Mouse (Mus musculus) forebrain, embryonic 14.5 days (tissue): ENCODE data around the gene Armc10. TPM values are rescaled to one million over a fixed set of nuclear protein-coding genes. Genes with fewer than 3 reads are reported as not detected.

Experiments
- ATAC-seq: fragments of 200-750 bp; cut with Nextera tagmentation; 2 replicates; pipeline ENCODE4 v1.8.0; 2017; ENCODE audit warnings: mild to moderate bottlenecking, moderate library complexity
- DNase-seq: peaks from one replicate; pipeline ENCODE4 v3.0.0-alpha.2; 2015; ENCODE audit warnings: low spot score
- H3K27ac ChIP-seq: fragments of 300-500 bp; sonication (generic); 2 replicates; pipeline ENCODE4 v1.5.1; 2014; ENCODE audit warnings: low read depth, mild to moderate bottlenecking, control low read depth, low read length, moderate library complexity
- H3K27me3 ChIP-seq: fragments of 300-500 bp; sonication (generic); replicated peaks from 2 replicates; pipeline ENCODE4 v1.6.1; 2014; ENCODE audit warnings: low read length, control low read depth, mixed read lengths; ENCODE audit not compliant: control insufficient read depth, insufficient read depth
- H3K36me3 ChIP-seq: fragments of 300-500 bp; sonication (generic); 2 replicates; pipeline ENCODE4 v1.6.1; 2014; ENCODE audit warnings: low read length, control low read depth; ENCODE audit not compliant: control insufficient read depth, insufficient read depth
- H3K4me1 ChIP-seq: fragments of 300-500 bp; sonication (generic); 2 replicates; pipeline ENCODE4 v1.6.1; 2014; ENCODE audit warnings: antibody characterized with exemption, low read length, control low read depth; ENCODE audit not compliant: control insufficient read depth, insufficient read depth
- H3K4me2 ChIP-seq: fragments of 300-500 bp; sonication (generic); 2 replicates; pipeline ENCODE4 v1.6.1; 2014; ENCODE audit warnings: mild to moderate bottlenecking, control low read depth, low read length
- H3K4me3 ChIP-seq: fragments of 300-500 bp; sonication (generic); 2 replicates; pipeline ENCODE4 v1.5.1; 2014; ENCODE audit warnings: low read depth, low read length, control low read depth
- H3K9ac ChIP-seq: fragments of 300-500 bp; sonication (generic); 2 replicates; pipeline ENCODE4 v1.6.1; 2014; ENCODE audit warnings: mild to moderate bottlenecking, low read length, control low read depth, moderate library complexity
- H3K9me3 ChIP-seq: fragments of 300-500 bp; sonication (generic); replicated peaks from 2 replicates; pipeline ENCODE4 v1.6.1; 2016; ENCODE audit warnings: low read length, control low read depth, mixed read lengths; ENCODE audit not compliant: control insufficient read depth
- WGBS: fragments of 180-500 bp; shearing (Covaris S2); extraction: QIAGEN DNeasy Blood & Tissue Kit; methylation state at CpG from one replicate; pipeline ENCODE4 v1.1.7; 2014; 5-methylcytosine and 5-hydroxymethylcytosine counted together
- polyA plus RNA-seq: library from polyadenylated mRNA; unstranded; fragments of >200 nt; fragmentation: Nextera tagmentation; extraction: Ambion mirVana; gene quantifications from 2 replicates; pipeline ENCODE4 v1.2.1, GENCODE M21; 2014

Armc10 gene
- polyA plus RNA-seq, 1 experiment from 2014 or later = 93.3 TPM

DNA sequence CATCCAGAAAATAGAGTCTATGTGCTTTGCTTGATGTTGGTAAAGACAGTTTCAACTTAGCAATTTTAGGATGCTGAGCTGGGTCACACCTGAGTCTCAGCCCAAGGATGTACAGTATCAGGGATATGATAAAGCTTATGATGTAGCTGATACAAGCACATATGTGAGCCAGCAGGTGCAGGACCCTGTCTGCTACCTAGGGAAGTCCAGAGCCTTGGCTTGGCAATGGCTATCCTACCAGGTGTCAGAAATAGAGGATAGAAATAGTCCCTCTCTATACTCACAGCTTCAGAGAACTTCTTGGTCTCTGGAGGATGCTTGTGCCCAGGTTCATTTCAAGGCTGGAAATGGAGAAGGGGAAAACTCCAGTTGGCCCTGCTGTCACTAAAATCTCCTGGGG lies 19.7 kb upstream of the Armc10 start:
- Histone ChIP-seq H3K9ac (no peak overlapping the region), H3K9me3 (no peaks in the 10 kb centered on the region), H3K27ac (no peak overlapping the region), H3K4me3 (no peak overlapping the region), H3K4me2 (no peak overlapping the region), H3K36me3 (no peaks in the 10 kb centered on the region), H3K4me1 (no peaks in the 10 kb centered on the region), H3K27me3 (no peaks in the 10 kb centered on the region)
- DNase-seq (no peak), ATAC-seq (no peak)

DNA sequence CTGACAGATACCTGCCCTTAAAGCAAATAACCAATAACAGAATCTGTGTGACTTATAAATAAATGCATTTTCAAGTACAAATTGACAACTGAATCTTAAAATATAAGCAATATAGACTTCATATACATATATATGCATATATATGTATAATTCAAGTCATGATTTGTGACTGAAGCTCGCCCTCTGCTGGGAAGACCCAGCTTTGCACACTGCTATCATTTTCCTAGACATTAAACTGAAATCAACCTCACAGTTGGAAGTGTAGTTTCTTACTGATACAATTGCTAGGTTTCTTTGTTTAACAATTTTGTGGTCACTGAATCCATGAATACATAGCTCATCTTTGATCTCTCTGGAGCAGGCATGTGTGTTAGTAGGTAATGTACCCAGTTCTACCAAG lies 4.7 kb upstream of the Armc10 start:
- no peak overlapping the region for H3K9ac ChIP-seq
- WGBS = 4% methylated on average over 1 of the region's 1 CpGs
- no peaks in the 10 kb centered on the region for H3K4me1 ChIP-seq
- DNase-seq = peak; percentile 68
- H3K9me3 ChIP-seq = no peaks in the 10 kb centered on the region
- H3K27me3 ChIP-seq = no peaks in the 10 kb centered on the region
- H3K36me3 ChIP-seq = no peaks in the 10 kb centered on the region
- no peak overlapping the region for H3K4me2 ChIP-seq
- no peak overlapping the region for H3K27ac ChIP-seq
- no peak for ATAC-seq
- no peak overlapping the region for H3K4me3 ChIP-seq

DNA sequence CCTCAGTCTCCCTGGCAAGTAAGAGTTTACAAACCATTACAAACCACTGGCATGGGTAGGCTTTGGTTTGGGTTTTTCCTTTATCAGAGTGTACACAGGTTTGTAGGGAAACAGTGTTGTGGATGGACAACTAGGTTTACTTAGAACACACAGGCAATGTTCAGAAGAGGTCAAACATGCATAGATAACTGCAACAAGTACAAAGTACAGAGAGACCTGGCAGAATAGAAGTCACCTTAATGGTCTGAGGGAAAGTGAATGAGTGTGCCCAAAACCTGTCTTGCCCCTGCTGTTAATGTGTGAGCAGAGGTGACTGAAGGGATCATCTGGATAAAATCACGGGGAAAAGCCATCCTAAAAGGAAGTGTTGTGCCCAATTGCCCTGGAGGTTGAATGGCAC lies 2.0 kb upstream of the Armc10 start:
- DNase-seq (no peak), ATAC-seq (no peak)
- no peak overlapping the region for H3K4me2 ChIP-seq
- H3K9me3 ChIP-seq = no peaks in the 10 kb centered on the region
- no peak overlapping the region for H3K4me3 ChIP-seq
- no peak overlapping the region for H3K27ac ChIP-seq
- no peaks in the 10 kb centered on the region for H3K27me3 ChIP-seq
- H3K9ac ChIP-seq = no peak overlapping the region
- peaks cover 6% of the 10 kb centered on the region for H3K36me3 ChIP-seq
- peaks cover 9% of the 10 kb centered on the region for H3K4me1 ChIP-seq
- WGBS = 35% methylated on average over 1 of the region's 1 CpGs

DNA sequence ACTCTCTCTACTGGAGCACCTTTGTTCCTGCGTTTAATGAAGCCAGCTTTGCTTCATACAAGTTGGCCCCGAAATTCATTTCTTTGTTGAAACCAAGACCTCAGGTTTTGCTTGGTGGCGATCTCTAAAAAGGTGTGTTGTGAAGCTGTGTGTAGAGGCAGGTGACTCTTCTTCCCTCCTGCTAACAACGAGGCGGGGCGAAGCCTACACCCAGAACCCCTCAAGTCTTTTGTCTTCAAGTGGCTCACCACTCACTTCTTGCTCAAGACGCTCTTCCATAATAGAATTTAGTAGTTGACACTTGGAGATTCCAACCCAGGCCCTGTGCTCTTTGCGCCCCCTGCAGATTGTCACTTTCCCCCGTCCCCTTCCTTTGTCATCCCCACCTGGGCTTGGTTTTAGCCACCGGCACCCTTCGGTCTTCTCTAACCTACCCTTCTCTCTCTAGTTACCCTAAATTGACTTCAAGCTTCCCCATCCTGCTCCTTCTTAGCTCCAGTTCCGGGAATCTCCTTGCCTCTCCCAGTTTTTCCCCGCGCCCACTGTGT lies 648 bp upstream of the Armc10 start:
- WGBS = 15% methylated on average over 14 of the region's 14 CpGs
- Histone ChIP-seq H3K27me3 (no peaks in the 10 kb centered on the region), H3K27ac (peak overlapping the region; percentile 49; the same call in 1 of the 2 replicates), H3K4me1 (peaks cover 9% of the 10 kb centered on the region), H3K36me3 (peaks cover 20% of the 10 kb centered on the region), H3K4me2 (peak overlapping the region; percentile 83), H3K9me3 (no peaks in the 10 kb centered on the region), H3K9ac (peak overlapping the region; percentile 44; the same call in 1 of the 2 replicates), H3K4me3 (peak overlapping the region; percentile 82)
- ATAC-seq = peak; percentile 10
- no peak for DNase-seq

DNA sequence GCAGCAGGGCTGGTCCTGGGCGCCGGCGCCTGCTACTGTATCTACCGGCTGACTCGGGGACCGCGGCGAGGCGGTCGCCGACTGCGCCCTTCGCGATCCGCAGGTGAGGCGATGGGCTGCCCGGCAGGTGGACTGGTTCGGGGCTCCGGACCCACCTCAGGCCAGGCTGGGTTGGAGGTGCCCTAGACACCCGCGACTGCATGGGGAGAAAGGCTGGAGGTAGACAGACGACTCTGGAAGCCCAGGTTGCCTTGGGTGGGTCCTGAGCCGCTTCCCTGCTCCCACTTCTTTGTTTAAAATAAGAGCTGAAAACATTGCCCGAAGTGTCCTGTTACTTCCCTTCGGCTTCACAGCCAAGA lies 499 bp downstream of the Armc10 start:
- no peak for ATAC-seq
- peaks cover 9% of the 10 kb centered on the region for H3K4me1 ChIP-seq
- H3K27me3 ChIP-seq = no peaks in the 10 kb centered on the region
- under 1% methylated on average over 20 of the region's 25 CpGs for WGBS
- H3K9me3 ChIP-seq = no peaks in the 10 kb centered on the region
- peaks cover 31% of the 10 kb centered on the region for H3K36me3 ChIP-seq
- peak; percentile 31 for DNase-seq
- H3K4me2 ChIP-seq = peak overlapping the region; percentile 83
- H3K4me3 ChIP-seq = peak overlapping the region; percentile 82
- H3K27ac ChIP-seq = peak overlapping the region; percentile 92
- peak overlapping the region; percentile 94 for H3K9ac ChIP-seq

DNA sequence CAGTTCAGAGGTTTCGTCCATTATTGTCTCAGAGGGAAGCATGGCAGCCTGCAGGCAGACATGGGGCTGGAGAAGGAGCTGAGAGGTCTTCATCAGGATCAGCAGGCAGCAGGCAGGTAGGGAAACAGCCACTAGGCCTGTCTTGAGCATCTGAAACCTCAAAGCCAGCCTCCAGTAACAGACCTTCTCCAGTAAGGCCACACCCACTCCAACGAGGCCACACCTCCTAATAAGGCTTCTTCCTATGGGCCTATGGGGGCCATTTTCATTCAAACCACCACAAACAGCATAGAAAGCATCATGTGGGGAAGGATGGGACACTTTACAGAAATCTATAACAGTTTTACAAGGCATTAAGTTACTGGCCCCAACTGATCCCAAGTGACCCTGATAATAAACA lies 5.1 kb downstream of the Armc10 start:
- DNase-seq = no peak
- Histone ChIP-seq H3K4me1 (peaks cover 9% of the 10 kb centered on the region), H3K4me3 (no peak overlapping the region), H3K9me3 (no peaks in the 10 kb centered on the region), H3K27me3 (no peaks in the 10 kb centered on the region), H3K9ac (no peak overlapping the region), H3K27ac (no peak overlapping the region), H3K4me2 (no peak overlapping the region), H3K36me3 (peaks cover 66% of the 10 kb centered on the region)
- 81% methylated on average over 2 of the region's 2 CpGs for WGBS
- ATAC-seq = no peak

DNA sequence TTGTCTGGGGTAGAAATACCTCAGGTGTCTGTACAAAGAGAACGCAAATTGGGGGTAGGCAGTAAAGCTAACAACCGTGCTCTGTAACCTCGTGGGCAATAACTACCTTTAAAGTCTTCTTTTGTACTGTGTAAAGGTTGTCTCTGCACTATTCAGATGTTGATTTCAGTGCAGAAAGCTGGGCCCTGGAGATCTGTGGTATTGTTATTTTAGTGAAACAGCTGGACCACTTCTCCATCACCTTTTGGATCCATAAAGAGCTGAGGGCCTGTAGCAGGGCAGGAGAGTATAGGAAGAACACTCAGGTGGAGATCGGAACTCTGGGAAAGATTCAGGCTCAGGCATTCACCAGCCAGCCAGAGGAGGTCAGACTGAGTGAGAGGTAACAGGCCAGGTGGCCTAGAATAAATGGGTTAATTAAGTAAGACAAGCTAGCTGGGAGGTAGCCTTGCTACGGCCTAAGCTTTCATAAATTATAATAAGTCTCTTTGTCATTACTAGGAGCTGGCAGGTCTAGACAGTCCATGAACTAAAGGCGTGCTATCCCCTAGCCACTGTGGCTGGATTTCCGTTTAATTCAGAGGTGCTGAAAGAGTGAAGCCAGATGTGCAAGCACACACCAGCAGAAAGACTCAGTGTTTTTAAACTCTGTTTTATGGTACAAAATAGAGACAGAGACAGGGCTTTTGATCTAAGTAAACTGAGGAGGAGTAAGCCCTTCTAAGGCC lies 6.4 kb downstream of the Armc10 start:
- Histone ChIP-seq H3K27me3 (no peaks in the 10 kb centered on the region), H3K36me3 (peaks cover 72% of the 10 kb centered on the region), H3K9ac (no peak overlapping the region), H3K4me1 (peaks cover 5% of the 10 kb centered on the region), H3K4me2 (no peak overlapping the region), H3K4me3 (no peak overlapping the region), H3K9me3 (no peaks in the 10 kb centered on the region), H3K27ac (no peak overlapping the region)
- WGBS = 83% methylated on average over 7 of the region's 7 CpGs
- no peak for ATAC-seq
- no peak for DNase-seq

DNA sequence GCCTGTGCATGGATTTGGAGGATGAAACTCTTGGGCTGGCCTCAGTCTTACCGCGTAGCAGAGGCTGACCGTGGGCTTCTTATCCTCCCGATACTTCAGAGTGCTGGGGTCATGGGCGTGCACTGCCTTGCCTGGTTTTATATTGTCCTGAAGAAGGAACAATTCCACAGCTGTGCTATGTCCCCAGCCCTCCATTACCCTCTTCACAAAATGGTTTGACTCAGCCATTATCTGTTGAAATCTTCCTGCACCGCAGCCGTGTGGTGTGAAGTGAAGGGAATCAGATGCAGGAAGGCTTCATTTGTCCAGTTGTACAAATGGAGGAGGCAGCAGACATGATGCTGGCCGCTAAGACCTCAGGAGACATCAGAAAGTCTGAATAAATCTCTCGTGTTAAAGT lies 11.3 kb downstream of the Armc10 start:
- H3K4me2 ChIP-seq = no peak overlapping the region
- no peaks in the 10 kb centered on the region for H3K9me3 ChIP-seq
- H3K27me3 ChIP-seq = no peaks in the 10 kb centered on the region
- no peak overlapping the region for H3K27ac ChIP-seq
- WGBS = 94% methylated on average over 9 of the region's 9 CpGs
- H3K9ac ChIP-seq = no peak overlapping the region
- no peak overlapping the region for H3K4me3 ChIP-seq
- ATAC-seq (no peak), DNase-seq (no peak)
- peaks cover 79% of the 10 kb centered on the region for H3K36me3 ChIP-seq
- no peaks in the 10 kb centered on the region for H3K4me1 ChIP-seq

DNA sequence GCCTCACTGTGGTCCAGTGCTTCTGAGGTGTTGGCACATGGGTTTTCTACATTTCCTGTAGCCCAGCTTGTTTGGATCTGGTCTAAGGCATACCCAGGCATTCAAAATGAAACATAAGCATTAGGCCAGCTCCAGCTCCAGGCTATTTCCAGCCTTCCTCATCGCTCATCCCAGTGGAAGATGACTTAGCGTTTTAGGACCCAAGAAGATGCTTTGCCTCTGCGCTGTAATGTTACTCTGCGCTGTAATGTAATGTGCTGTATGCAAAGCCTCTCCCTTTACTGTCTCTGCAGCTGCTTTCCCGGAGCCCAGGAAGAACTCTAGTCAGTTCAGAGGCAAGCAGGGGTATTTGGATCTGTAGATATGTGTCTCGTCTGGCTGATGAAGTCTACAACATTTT lies 12.4 kb downstream of the Armc10 start:
- Histone ChIP-seq H3K27ac (peak overlapping the region; percentile 52; the same call in 1 of the 2 replicates), H3K4me2 (no peak overlapping the region), H3K9me3 (no peaks in the 10 kb centered on the region), H3K9ac (no peak overlapping the region), H3K4me3 (no peak overlapping the region), H3K36me3 (peaks cover 73% of the 10 kb centered on the region), H3K27me3 (no peaks in the 10 kb centered on the region), H3K4me1 (no peaks in the 10 kb centered on the region)
- WGBS = 91% methylated on average over 6 of the region's 6 CpGs
- no peak for ATAC-seq
- DNase-seq = no peak
